Mouse (Mus musculus): Measurements from ENCODE around the gene Gm7849.
"Not testable (repeated sequence)": the region's sequence is repeated elsewhere in the genome, so short reads cannot be mapped to it uniquely, and the experiment has no call there.

Gm7849 gene

GRCm38 (mm10) chr8:21456460-21456859 is at the start of gene Gm7849:
Gene Gm7849 (minus strand): TSS chr8:21456560.
- DNase-seq (ENCODE audit: low spot score) = not testable (repeated sequence)

DNA sequence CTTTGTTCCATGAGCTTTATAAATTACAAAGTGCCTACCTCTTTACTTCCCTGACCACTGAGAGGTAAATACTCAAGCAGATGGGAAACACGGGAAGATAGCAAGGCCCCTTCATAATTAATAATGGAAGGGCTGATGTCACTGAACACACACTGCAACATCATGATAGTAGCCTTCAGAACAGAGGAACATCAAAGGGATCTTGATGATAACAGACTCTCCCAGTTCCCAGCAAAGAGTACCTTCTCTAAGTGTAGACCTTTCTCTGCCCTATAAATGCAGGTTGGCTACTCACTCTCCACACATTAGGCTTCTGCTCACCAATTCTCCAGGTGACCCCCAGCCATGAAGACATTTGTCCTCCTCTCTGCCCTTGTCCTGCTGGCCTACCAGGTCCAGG is 29.2 kb downstream of the Gm7849 start, which contains the start of gene Defa36:
Gene Defa36 (plus strand): TSS at position 301 of the 400 bp plus-strand sequence.
- not testable (repeated sequence) for DNase-seq (ENCODE audit: low spot score)
